Mouse (Mus musculus) lung, adult 2 months (tissue): ENCODE measurements around the gene Ppp1r12c. TPM values are rescaled to one million over a fixed set of nuclear protein-coding genes. Genes with fewer than 3 reads are reported as not detected.
A peak's percentile ranks its signal among the peaks of the same experiment; 100 is the strongest.

Source experiments
- DNase-seq: peaks from one replicate; pipeline ENCODE4 v3.0.0; 2022
- H3K4me1 ChIP-seq: fragments of 200-500 bp; 2 replicates; pipeline ENCODE4 v1.6.1; 2011; ENCODE audit warnings: low read length; ENCODE audit not compliant: control insufficient read depth, insufficient read depth
- H3K4me3 ChIP-seq: fragments of 200-500 bp; replicated peaks from 2 replicates; pipeline ENCODE3; 2011; ENCODE audit warnings: low read depth, mild to moderate bottlenecking, control low read depth, low read length; ENCODE audit errors: extremely low read depth
- CTCF ChIP-seq: fragments of 200-500 bp; IDR thresholded peaks from 2 replicates; pipeline ENCODE4 v1.5.1; 2011; ENCODE audit warnings: mild to moderate bottlenecking, low read length, control low read depth; ENCODE audit not compliant: insufficient read depth
- POLR2A ChIP-seq: fragments of 200-500 bp; IDR thresholded peaks from 2 replicates; pipeline ENCODE4 v1.6.1; 2011; ENCODE audit warnings: low read depth, mild to moderate bottlenecking, control low read depth, low read length, borderline replicate concordance; ENCODE audit errors: extremely low read depth
- WGBS: fragments of 180-500 bp; shearing (Covaris S2); methylation state at CpG from one replicate; pipeline ENCODE4 v1.1.7; 2018; 5-methylcytosine and 5-hydroxymethylcytosine counted together
- polyA plus RNA-seq: library from polyadenylated mRNA; depleted of rRNA; stranded (reverse); fragments of >200 nt; gene quantifications from 2 replicates; pipeline ENCODE4 v1.2.3, GENCODE M21; 2012

Gene Ppp1r12c
- polyA plus RNA-seq, 1 experiment = 92.3 TPM

GRCm38 (mm10) chr7:4493991-4494390 lies 7.5 kb downstream of the Ppp1r12c start:
- Histone ChIP-seq H3K4me3 (no peak overlapping the region), H3K4me1 (peaks cover 26% of the 10 kb centered on the region)
- WGBS = 6% methylated on average over 1 of the region's 1 CpGs
- TF ChIP-seq POLR2A = no peak
- TF ChIP-seq CTCF = no peak
- no peak for DNase-seq

- Histone ChIP-seq H3K4me1 (peaks cover 20% of the 10 kb centered on the region), H3K4me3 (no peak overlapping the region)
- WGBS = 58% methylated on average over 13 of the region's 13 CpGs
- TF ChIP-seq POLR2A (no peak), CTCF (no peak)
- no peak for DNase-seq
These were observed 8.9 kb downstream of the Ppp1r12c start for GRCm38 (mm10) chr7:4492284-4493224.

GRCm38 (mm10) chr7:4491308-4491707 lies 10.2 kb downstream of the Ppp1r12c start:
- DNase-seq = no peak
- no peak for TF ChIP-seq CTCF
- TF ChIP-seq POLR2A = no peak
- 36% methylated on average over 6 of the region's 6 CpGs for whole genome bisulfite sequencing
- H3K4me1 ChIP-seq = peaks cover 15% of the 10 kb centered on the region
- no peak overlapping the region for H3K4me3 ChIP-seq

GRCm38 (mm10) chr7:4482281-4482680 lies 19.2 kb downstream of the Ppp1r12c start:
- TF ChIP-seq CTCF (no peak), POLR2A (no peak)
- Histone ChIP-seq H3K4me3 (no peak overlapping the region), H3K4me1 (peaks cover 4% of the 10 kb centered on the region; the same call in 1 of the 2 replicates)
- WGBS = 84% methylated on average over 12 of the region's 12 CpGs
- DNase-seq = no peak

- no peak for DNase-seq
- peaks cover 4% of the 10 kb centered on the region; the same call in 1 of the 2 replicates for H3K4me1 ChIP-seq
- WGBS = 27% methylated on average over 6 of the region's 6 CpGs
- TF ChIP-seq POLR2A (no peak), CTCF (peak; percentile 62)
- no peak overlapping the region for H3K4me3 ChIP-seq
These were observed 21.8 kb downstream of the Ppp1r12c start for GRCm38 (mm10) chr7:4479674-4480073.

- WGBS = 16% methylated on average over 16 of the region's 16 CpGs
- Histone ChIP-seq H3K4me3 (peak overlapping the region; percentile 33), H3K4me1 (peaks cover 4% of the 10 kb centered on the region; the same call in 1 of the 2 replicates)
- TF ChIP-seq CTCF = no peak
- no peak for TF ChIP-seq POLR2A
- no peak for DNase-seq
These were observed 22.6 kb downstream of the Ppp1r12c start for GRCm38 (mm10) chr7:4478796-4479291.

- H3K4me3 ChIP-seq = peak overlapping the region; percentile 33
- H3K4me1 ChIP-seq = peaks cover 4% of the 10 kb centered on the region; the same call in 1 of the 2 replicates
- DNase-seq = peak; percentile 61
- no peak for TF ChIP-seq CTCF
- peak; percentile 55; the same call in 1 of the 2 replicates for TF ChIP-seq POLR2A
- WGBS = 7% methylated on average over 39 of the region's 39 CpGs
These were observed 23.3 kb downstream of the Ppp1r12c start for GRCm38 (mm10) chr7:4478021-4478795.

GRCm38 (mm10) chr7:4473940-4474339 lies 27.5 kb downstream of the Ppp1r12c start:
- 40% methylated on average over 19 of the region's 19 CpGs for WGBS
- TF ChIP-seq CTCF = no peak
- TF ChIP-seq POLR2A = no peak
- Histone ChIP-seq H3K4me1 (peaks cover 13% of the 10 kb centered on the region), H3K4me3 (no peak overlapping the region)
- DNase-seq = no peak

GRCm38 (mm10) chr7:4471179-4471555 lies 30.3 kb downstream of the Ppp1r12c start:
- H3K4me3 ChIP-seq = peak overlapping the region; percentile 52
- DNase-seq = peak; percentile 75
- 13% methylated on average over 24 of the region's 24 CpGs for WGBS
- TF ChIP-seq CTCF (peak; percentile 64), POLR2A (peak; percentile 22; the same call in 1 of the 2 replicates)
- peaks cover 11% of the 10 kb centered on the region for H3K4me1 ChIP-seq
